Mouse (Mus musculus): ENCODE measurements around the gene Ubb.

The Ubb gene

DNA sequence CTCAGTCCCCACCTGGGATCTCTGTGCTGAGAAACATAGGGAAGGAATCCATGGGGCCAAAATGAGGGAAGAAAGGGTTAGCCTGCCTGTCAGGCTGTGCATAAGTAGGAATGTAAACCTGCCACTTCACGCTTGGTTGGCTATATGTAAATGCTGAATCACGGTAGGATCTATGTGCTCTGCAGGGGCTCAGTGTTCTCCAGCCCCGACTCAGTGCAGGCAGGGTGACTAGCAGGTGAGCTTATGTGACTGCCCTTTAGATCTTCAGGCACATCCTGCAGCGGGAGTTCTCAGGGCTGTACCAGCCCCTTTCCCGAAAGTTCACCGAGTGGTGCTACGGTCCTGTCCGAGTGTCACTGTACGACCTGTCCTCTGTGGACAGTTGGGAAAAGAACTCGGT is 38.4 kb downstream of the Ubb start:
- DNase-seq: no peak

DNA sequence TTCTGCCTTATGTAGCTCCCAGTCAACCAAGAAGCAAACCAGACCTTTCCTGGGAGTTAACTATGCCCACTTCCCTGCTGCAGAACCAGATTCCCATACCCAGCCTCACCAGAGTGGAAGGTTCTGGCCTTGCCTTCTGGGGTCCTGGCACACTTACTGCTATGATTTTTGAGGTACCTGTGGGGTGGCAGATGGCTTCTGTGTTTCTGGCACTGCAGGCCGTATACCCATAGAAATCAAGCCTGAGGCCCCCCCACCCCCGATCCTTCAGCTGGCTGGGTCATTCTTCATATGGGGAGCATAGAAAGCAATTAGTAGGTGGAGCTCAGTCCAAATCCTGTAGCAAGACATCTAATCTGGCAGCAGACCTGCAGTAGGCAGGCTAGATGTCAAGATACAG is 40.1 kb downstream of the Ubb start:
- peak; percentile 56 for DNase-seq

DNA sequence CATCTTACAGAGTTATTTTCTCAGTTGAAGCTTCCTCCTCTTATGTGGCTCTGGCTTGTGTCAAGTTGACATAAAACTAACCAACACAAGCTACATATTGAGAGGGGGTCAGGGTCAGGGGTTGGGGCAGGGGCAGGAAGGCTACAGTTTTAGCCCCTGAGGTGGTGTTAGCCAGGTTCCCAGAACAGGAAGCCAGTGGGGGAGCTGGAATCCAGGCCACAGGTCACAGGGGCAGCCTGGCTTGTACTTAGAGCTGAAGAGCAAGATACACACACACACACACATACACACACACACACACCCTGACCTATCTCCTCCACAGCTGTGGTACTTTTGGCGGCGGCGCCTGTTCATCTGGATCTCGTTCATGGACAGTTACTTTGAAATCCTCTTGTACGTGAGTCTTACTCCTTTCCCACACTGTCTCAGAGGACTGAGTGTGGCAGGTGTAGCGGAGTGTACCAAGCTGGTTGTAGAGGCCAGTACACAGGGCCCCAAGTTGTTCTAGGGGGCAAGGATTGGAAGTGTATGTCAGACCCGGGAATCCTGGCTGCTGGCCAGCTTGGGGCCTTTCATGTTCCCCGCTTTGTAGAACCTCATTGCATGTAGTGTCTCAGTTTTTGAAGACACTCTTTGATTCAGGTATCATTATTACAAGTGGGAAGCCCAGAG is 41.1 kb downstream of the Ubb start:
- DNase-seq: no peak

DNA sequence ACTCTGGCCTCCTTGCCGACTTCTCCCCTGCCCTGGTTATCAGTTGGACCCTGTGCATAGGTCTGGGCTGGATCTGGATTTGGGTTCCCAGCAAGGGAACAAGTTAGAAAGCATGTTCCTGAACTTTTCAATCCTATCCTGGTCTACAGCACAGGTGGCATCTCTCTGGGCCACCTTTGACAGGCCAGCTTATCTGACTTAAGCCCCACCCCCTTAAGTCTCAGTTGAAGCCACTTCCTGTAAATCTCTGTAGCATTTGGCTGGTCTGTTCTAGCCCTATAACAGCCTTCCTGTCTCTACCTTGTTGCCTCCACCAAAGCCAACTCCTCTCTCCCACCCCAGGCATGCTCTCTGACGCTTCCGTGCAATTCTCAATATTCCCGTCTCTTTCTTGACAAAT is 47.6 kb downstream of the Ubb start:
- no peak for DNase-seq

DNA sequence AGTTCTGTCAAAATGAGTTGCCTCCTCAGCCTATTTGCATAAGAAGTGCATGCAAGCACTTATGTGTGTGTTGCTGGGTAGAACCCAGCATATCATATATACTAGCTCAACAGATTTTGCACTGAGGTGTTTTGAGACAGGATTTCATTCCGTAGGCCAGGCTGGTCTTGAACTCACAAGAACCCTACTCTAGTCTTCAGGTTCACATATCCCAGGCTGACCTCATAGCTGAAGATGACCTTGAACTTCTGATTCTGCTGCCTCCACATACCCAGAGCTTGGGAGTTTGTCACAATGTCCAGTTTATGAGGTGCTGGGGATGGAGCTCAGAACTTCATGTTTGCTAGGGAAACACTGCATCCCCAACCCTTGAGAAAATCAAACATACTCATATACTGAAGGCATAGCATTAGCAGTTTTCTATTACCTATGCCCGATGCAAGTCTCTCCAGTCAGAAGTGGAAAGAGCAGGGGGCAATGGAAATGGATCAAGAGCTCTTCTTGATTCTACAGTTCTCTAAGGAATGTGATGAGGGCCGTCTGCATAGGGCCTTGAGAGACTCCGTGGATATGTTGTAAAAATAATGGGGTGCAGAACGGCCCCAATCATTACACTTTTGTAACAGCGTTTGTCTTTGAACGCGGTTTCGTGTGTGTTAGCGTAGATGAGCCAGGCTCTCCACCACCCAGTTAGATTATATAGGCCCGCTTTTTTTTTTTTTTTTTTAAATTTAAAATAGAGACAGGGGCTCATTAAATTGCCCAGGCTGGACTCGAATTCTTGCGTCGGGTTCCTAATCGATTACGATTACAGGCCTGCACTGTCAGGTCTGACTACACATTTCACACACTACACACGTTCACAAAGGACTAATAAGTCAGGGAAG is 51.0 kb downstream of the Ubb start:
- DNase-seq: no peak
